8 mouse cellular contexts compared by ENCODE assay signal in genomic region chr9:44408693-44409092, GRCm38 (mm10). TPM values are rescaled to one million over a fixed set of nuclear protein-coding genes. Genes with fewer than 3 reads are reported as not detected.
DNase-seq lines count a peak whose midpoint lies in the region; ATAC-seq and TF ChIP-seq lines count a peak whose summit lies in the region.
"Not testable (repeated sequence)": the region's sequence is repeated elsewhere in the genome, so short reads cannot be mapped to it uniquely, and the experiment has no call there.

No protein-coding gene starts in this region.

- not testable (repeated sequence) for ATAC-seq in heart, embryonic 12.5 days (ENCODE audit: insufficient number of reproducible peaks, low FRiP score); hindbrain, embryonic 16.5 days; liver, embryonic 16.5 days (ENCODE audit: low read depth); midbrain, embryonic 14.5 days (ENCODE audit: low FRiP score, low TSS enrichment); stomach, embryonic 15.5 days (ENCODE audit: insufficient read depth, low FRiP score, low read depth)

- peak overlapping the region; percentile 95 for H3K9ac ChIP-seq in MEL (ENCODE audit: control insufficient read depth, low read depth, low read length, poor library complexity, severe bottlenecking)
- H3K9ac ChIP-seq in heart, embryonic 12.5 days, result peak overlapping the region; percentile 98; the same call in 1 of the 2 replicates
- H3K9ac ChIP-seq in hindbrain, embryonic 16.5 days (ENCODE audit: low read depth, low read length); midbrain, embryonic 14.5 days (replicated peaks; ENCODE audit: low read length); stomach, embryonic 15.5 days: not testable (repeated sequence)
- H3K9ac ChIP-seq in liver, embryonic 16.5 days (ENCODE audit: low read depth, low read length), result peak overlapping the region; percentile 55

- peaks cover 29% of the 10 kb centered on the region for H3K79me2 ChIP-seq in MEL (ENCODE audit: control insufficient read depth, insufficient read depth, low read length, poor library complexity)

- H3K9me3 ChIP-seq in MEL (replicated peaks; ENCODE audit: insufficient read depth, low read length); forebrain, embryonic 10.5 days; heart, embryonic 12.5 days (replicated peaks); hindbrain, embryonic 16.5 days (ENCODE audit: control insufficient read depth, low read length); limb, embryonic 10.5 days (replicated peaks); liver, embryonic 16.5 days (replicated peaks; ENCODE audit: control insufficient read depth, low read length); midbrain, embryonic 14.5 days (ENCODE audit: control insufficient read depth, low read length); stomach, embryonic 15.5 days: not testable (repeated sequence)

- TF ChIP-seq POLR2A in MEL (IDR thresholded peaks at IDR 0.05; ENCODE audit: control insufficient read depth in 1 of 2, insufficient read depth in 1 of 2, low read depth in 1 of 2, low read length in 2 of 2, poor library complexity in 1 of 2), result not testable (repeated sequence)

- peaks cover 0 to 37% of the 10 kb centered on the region in 2 experiments; a peak in 2 of 4 replicates for H3K4me1 ChIP-seq in MEL (ENCODE audit: control insufficient read depth in 1 of 2, insufficient read depth in 2 of 2, low read length in 2 of 2)
- H3K4me1 ChIP-seq in forebrain, embryonic 10.5 days, result peaks cover 26% of the 10 kb centered on the region
- peaks cover 18% of the 10 kb centered on the region for H3K4me1 ChIP-seq in heart, embryonic 12.5 days (replicated peaks)
- peaks cover 15% of the 10 kb centered on the region for H3K4me1 ChIP-seq in hindbrain, embryonic 16.5 days (ENCODE audit: control insufficient read depth, insufficient read depth, low read depth, low read length)
- not testable (repeated sequence) for H3K4me1 ChIP-seq in limb, embryonic 10.5 days; stomach, embryonic 15.5 days
- peaks cover 36% of the 10 kb centered on the region for H3K4me1 ChIP-seq in liver, embryonic 16.5 days (ENCODE audit: control insufficient read depth, low read depth, low read length)
- H3K4me1 ChIP-seq in midbrain, embryonic 14.5 days (ENCODE audit: control insufficient read depth, insufficient read depth, low read length), result peaks cover 18% of the 10 kb centered on the region

- peak overlapping the region; percentile 78 for H3K4me2 ChIP-seq in heart, embryonic 12.5 days
- H3K4me2 ChIP-seq in hindbrain, embryonic 16.5 days (ENCODE audit: low read length), result peak overlapping the region; percentile 78
- peak overlapping the region; percentile 86 for H3K4me2 ChIP-seq in liver, embryonic 16.5 days (ENCODE audit: low read depth, low read length)
- H3K4me2 ChIP-seq in midbrain, embryonic 14.5 days (ENCODE audit: low read length), result peak overlapping the region; percentile 75
- H3K4me2 ChIP-seq in stomach, embryonic 15.5 days, result peak overlapping the region; percentile 63

- not testable (repeated sequence) for TF ChIP-seq EP300 in MEL (IDR thresholded peaks at IDR 0.05; ENCODE audit: low read depth in 1 of 2, low read length in 2 of 2)

- peak overlapping the region; percentile 97 for H3K27ac ChIP-seq in MEL (ENCODE audit: control insufficient read depth, low read depth, low read length)
- H3K27ac ChIP-seq in forebrain, embryonic 10.5 days, result peak overlapping the region; percentile 97; the same call in 1 of the 2 replicates
- H3K27ac ChIP-seq in heart, embryonic 12.5 days (ENCODE audit: poor library complexity, severe bottlenecking); hindbrain, embryonic 16.5 days (ENCODE audit: low read depth, low read length); liver, embryonic 16.5 days (ENCODE audit: low read length); midbrain, embryonic 14.5 days (replicated peaks; ENCODE audit: low read depth, low read length); stomach, embryonic 15.5 days: not testable (repeated sequence)
- H3K27ac ChIP-seq in limb, embryonic 10.5 days, result 0 out of 2 replicates have a peak overlapping the region, but pooled peaks have one; percentile 94

- peaks cover 8 to 46% of the 10 kb centered on the region in 2 experiments for H3K36me3 ChIP-seq in MEL (ENCODE audit: control insufficient read depth in 1 of 2, insufficient read depth in 2 of 2, low read length in 2 of 2)
- H3K36me3 ChIP-seq in forebrain, embryonic 10.5 days (replicated peaks), result peaks cover 75% of the 10 kb centered on the region
- H3K36me3 ChIP-seq in heart, embryonic 12.5 days, result peaks cover 68% of the 10 kb centered on the region
- H3K36me3 ChIP-seq in hindbrain, embryonic 16.5 days (ENCODE audit: control insufficient read depth, insufficient read depth, low read length), result peaks cover 48% of the 10 kb centered on the region
- H3K36me3 ChIP-seq in limb, embryonic 10.5 days, result peaks cover 74% of the 10 kb centered on the region
- H3K36me3 ChIP-seq in liver, embryonic 16.5 days (ENCODE audit: control insufficient read depth, insufficient read depth), result peaks cover 37% of the 10 kb centered on the region
- peaks cover 66% of the 10 kb centered on the region for H3K36me3 ChIP-seq in midbrain, embryonic 14.5 days (ENCODE audit: control insufficient read depth, insufficient read depth, low read length)
- peaks cover 37% of the 10 kb centered on the region for H3K36me3 ChIP-seq in stomach, embryonic 15.5 days

- not testable (repeated sequence) for TF ChIP-seq CTCF in MEL (IDR thresholded peaks at IDR 0.05 in 2 of 3, conservative IDR thresholded peaks at IDR 0.05 in 1 of 3; ENCODE audit: control insufficient read depth in 1 of 3, insufficient read depth in 1 of 3, low read depth in 2 of 3, low read length in 3 of 3, poor library complexity in 1 of 3, severe bottlenecking in 1 of 3)

- H3K27me3 ChIP-seq in MEL (ENCODE audit: control insufficient read depth in 1 of 2, insufficient read depth in 2 of 2, low read length in 2 of 2); forebrain, embryonic 10.5 days (ENCODE audit: poor library complexity, severe bottlenecking); heart, embryonic 12.5 days (replicated peaks); hindbrain, embryonic 16.5 days (replicated peaks; ENCODE audit: control insufficient read depth, insufficient read depth, low read length); limb, embryonic 10.5 days (ENCODE audit: low read depth, poor library complexity, severe bottlenecking); liver, embryonic 16.5 days (ENCODE audit: control insufficient read depth, insufficient read depth, low read depth, low read length); midbrain, embryonic 14.5 days (ENCODE audit: control insufficient read depth, insufficient read depth, low read length); stomach, embryonic 15.5 days (replicated peaks): not testable (repeated sequence)

- DNase-seq in MEL (ENCODE audit: low read depth, low spot score); forebrain, embryonic 10.5 days (ENCODE audit: extremely low spot score, low spot score); limb, embryonic 10.5 days (ENCODE audit: low spot score); midbrain, embryonic 14.5 days: not testable (repeated sequence)

- not testable (repeated sequence) for TF ChIP-seq RAD21 in MEL (IDR thresholded peaks at IDR 0.05; ENCODE audit: low read depth, low read length)

- 87% methylated on average over 9 of the region's 9 CpGs for WGBS in forebrain, embryonic 10.5 days
- 74% methylated on average over 9 of the region's 9 CpGs for WGBS in heart, embryonic 12.5 days
- WGBS in hindbrain, embryonic 16.5 days, result 86% methylated on average over 9 of the region's 9 CpGs
- WGBS in limb, embryonic 10.5 days, result 80% methylated on average over 9 of the region's 9 CpGs
- 50% methylated on average over 9 of the region's 9 CpGs for WGBS in liver, embryonic 16.5 days (ENCODE audit: insufficient replicate concordance)
- WGBS in midbrain, embryonic 14.5 days, result 76% methylated on average over 9 of the region's 9 CpGs
- WGBS in stomach, embryonic 15.5 days, result 76% methylated on average over 9 of the region's 9 CpGs

- H3K4me3 ChIP-seq in MEL (ENCODE audit: control insufficient read depth in 1 of 2, insufficient read depth in 1 of 2, low read depth in 2 of 2, low read length in 2 of 2), result peak overlapping the region; percentile 90 to 92
- H3K4me3 ChIP-seq in forebrain, embryonic 10.5 days, result peak overlapping the region; percentile 92
- peak overlapping the region; percentile 99 for H3K4me3 ChIP-seq in heart, embryonic 12.5 days
- H3K4me3 ChIP-seq in hindbrain, embryonic 16.5 days (ENCODE audit: low read length), result peak overlapping the region; percentile 55
- peak overlapping the region; percentile 93 for H3K4me3 ChIP-seq in limb, embryonic 10.5 days
- H3K4me3 ChIP-seq in liver, embryonic 16.5 days (ENCODE audit: low read depth, low read length), result peak overlapping the region; percentile 95
- peak overlapping the region; percentile 78 for H3K4me3 ChIP-seq in midbrain, embryonic 14.5 days (replicated peaks; ENCODE audit: low read depth, low read length)
- peak overlapping the region; percentile 93 for H3K4me3 ChIP-seq in stomach, embryonic 15.5 days (replicated peaks)

RNA-seq across cellular contexts. Expression of gene Trappc4, which starts 1.3 kb away (rescaled TPM):
- total RNA-seq in MEL (2012; rRNA removed), result 121 and 140 TPM in 2 replicates
- polyA plus RNA-seq in MEL (2012; ENCODE audit: insufficient read depth in 1 of 2, insufficient read length in 2 of 2, low read depth in 1 of 2, low replicate concordance in 2 of 2, missing spikeins in 1 of 2), result 100 to 1,000 TPM in 1 of 2 experiments, not detected in 1; 129 TPM
- 181 and 189 TPM in 2 replicates for polyA plus RNA-seq in forebrain, embryonic 10.5 days (2016; fragmentation: Nextera tagmentation; extraction: Ambion mirVana)
- 82.6 and 85.2 TPM in 2 replicates for polyA plus RNA-seq in heart, embryonic 12.5 days (2016; fragmentation: Nextera tagmentation; extraction: Ambion mirVana)
- 293 and 308 TPM in 2 replicates for polyA plus RNA-seq in hindbrain, embryonic 16.5 days (2015; fragmentation: Nextera tagmentation; extraction: Ambion mirVana)
- 158 and 166 TPM in 2 replicates for polyA plus RNA-seq in limb, embryonic 10.5 days (2016; fragmentation: Nextera tagmentation; extraction: Ambion mirVana)
- polyA plus RNA-seq in liver, embryonic 16.5 days (2015; fragmentation: Nextera tagmentation; extraction: Ambion mirVana), result 42.8 and 46.3 TPM in 2 replicates
- 329 and 359 TPM in 2 replicates for polyA plus RNA-seq in midbrain, embryonic 14.5 days (2014; fragmentation: Nextera tagmentation; extraction: Ambion mirVana)
- polyA plus RNA-seq in stomach, embryonic 15.5 days (2015; fragmentation: Nextera tagmentation; extraction: Ambion mirVana), result 115 and 125 TPM in 2 replicates

RNA-seq across cellular contexts. Expression of gene Rps25, which starts 1.8 kb away (rescaled TPM):
- 2,496 and 2,743 TPM in 2 replicates for total RNA-seq in MEL (2012; rRNA removed)
- polyA plus RNA-seq in MEL (2012; ENCODE audit: insufficient read depth in 1 of 2, insufficient read length in 2 of 2, low read depth in 1 of 2, low replicate concordance in 2 of 2, missing spikeins in 1 of 2), result 1,000 to 10,000 TPM in 1 of 2 experiments, not detected in 1; 3,114 TPM
- 2,069 and 2,211 TPM in 2 replicates for polyA plus RNA-seq in forebrain, embryonic 10.5 days (2016; fragmentation: Nextera tagmentation; extraction: Ambion mirVana)
- 1,234 and 1,239 TPM in 2 replicates for polyA plus RNA-seq in heart, embryonic 12.5 days (2016; fragmentation: Nextera tagmentation; extraction: Ambion mirVana)
- 742 and 834 TPM in 2 replicates for polyA plus RNA-seq in hindbrain, embryonic 16.5 days (2015; fragmentation: Nextera tagmentation; extraction: Ambion mirVana)
- polyA plus RNA-seq in limb, embryonic 10.5 days (2016; fragmentation: Nextera tagmentation; extraction: Ambion mirVana), result 2,001 and 2,302 TPM in 2 replicates
- 791 and 928 TPM in 2 replicates for polyA plus RNA-seq in liver, embryonic 16.5 days (2015; fragmentation: Nextera tagmentation; extraction: Ambion mirVana)
- polyA plus RNA-seq in midbrain, embryonic 14.5 days (2014; fragmentation: Nextera tagmentation; extraction: Ambion mirVana), result 1,282 and 1,427 TPM in 2 replicates
- 1,740 and 2,121 TPM in 2 replicates for polyA plus RNA-seq in stomach, embryonic 15.5 days (2015; fragmentation: Nextera tagmentation; extraction: Ambion mirVana)

RNA-seq across cellular contexts. Expression of gene Ccdc84, which starts 9.7 kb away (rescaled TPM):
- total RNA-seq in MEL (2012; rRNA removed), result 13.2 and 18.7 TPM in 2 replicates
- 10 to 100 TPM in 1 of 2 experiments, not detected in 1; 18.0 TPM for polyA plus RNA-seq in MEL (2012; ENCODE audit: insufficient read depth in 1 of 2, insufficient read length in 2 of 2, low read depth in 1 of 2, low replicate concordance in 2 of 2, missing spikeins in 1 of 2)
- polyA plus RNA-seq in forebrain, embryonic 10.5 days (2016; fragmentation: Nextera tagmentation; extraction: Ambion mirVana), result 25.6 and 26.1 TPM in 2 replicates
- 19.1 and 21.6 TPM in 2 replicates for polyA plus RNA-seq in heart, embryonic 12.5 days (2016; fragmentation: Nextera tagmentation; extraction: Ambion mirVana)
- polyA plus RNA-seq in hindbrain, embryonic 16.5 days (2015; fragmentation: Nextera tagmentation; extraction: Ambion mirVana), result 32.3 and 32.4 TPM in 2 replicates
- 23.1 and 24.3 TPM in 2 replicates for polyA plus RNA-seq in limb, embryonic 10.5 days (2016; fragmentation: Nextera tagmentation; extraction: Ambion mirVana)
- polyA plus RNA-seq in liver, embryonic 16.5 days (2015; fragmentation: Nextera tagmentation; extraction: Ambion mirVana), result 12.2 and 16.3 TPM in 2 replicates
- polyA plus RNA-seq in midbrain, embryonic 14.5 days (2014; fragmentation: Nextera tagmentation; extraction: Ambion mirVana), result 33.3 and 36.4 TPM in 2 replicates
- polyA plus RNA-seq in stomach, embryonic 15.5 days (2015; fragmentation: Nextera tagmentation; extraction: Ambion mirVana), result 27.4 and 27.9 TPM in 2 replicates

RNA-seq across cellular contexts. Expression of gene Slc37a4, which starts 12.0 kb away (rescaled TPM):
- total RNA-seq in MEL (2012; rRNA removed), result 29.0 and 31.9 TPM in 2 replicates
- 10 to 100 TPM in 1 of 2 experiments, not detected in 1; 35.3 TPM for polyA plus RNA-seq in MEL (2012; ENCODE audit: insufficient read depth in 1 of 2, insufficient read length in 2 of 2, low read depth in 1 of 2, low replicate concordance in 2 of 2, missing spikeins in 1 of 2)
- polyA plus RNA-seq in forebrain, embryonic 10.5 days (2016; fragmentation: Nextera tagmentation; extraction: Ambion mirVana), result 18.8 and 19.4 TPM in 2 replicates
- 28.1 and 33.0 TPM in 2 replicates for polyA plus RNA-seq in heart, embryonic 12.5 days (2016; fragmentation: Nextera tagmentation; extraction: Ambion mirVana)
- polyA plus RNA-seq in hindbrain, embryonic 16.5 days (2015; fragmentation: Nextera tagmentation; extraction: Ambion mirVana), result 56.8 and 60.2 TPM in 2 replicates
- polyA plus RNA-seq in limb, embryonic 10.5 days (2016; fragmentation: Nextera tagmentation; extraction: Ambion mirVana), result 8.4 and 9.7 TPM in 2 replicates
- 65.1 and 81.4 TPM in 2 replicates for polyA plus RNA-seq in liver, embryonic 16.5 days (2015; fragmentation: Nextera tagmentation; extraction: Ambion mirVana)
- 42.9 and 46.8 TPM in 2 replicates for polyA plus RNA-seq in midbrain, embryonic 14.5 days (2014; fragmentation: Nextera tagmentation; extraction: Ambion mirVana)
- 31.1 and 34.1 TPM in 2 replicates for polyA plus RNA-seq in stomach, embryonic 15.5 days (2015; fragmentation: Nextera tagmentation; extraction: Ambion mirVana)

RNA-seq across cellular contexts. Expression of gene Hyou1, which starts 29.4 kb away (rescaled TPM):
- total RNA-seq in MEL (2012; rRNA removed), result 137 and 186 TPM in 2 replicates
- 100 to 1,000 TPM in 1 of 2 experiments, not detected in 1; 160 TPM for polyA plus RNA-seq in MEL (2012; ENCODE audit: insufficient read depth in 1 of 2, insufficient read length in 2 of 2, low read depth in 1 of 2, low replicate concordance in 2 of 2, missing spikeins in 1 of 2)
- 38.7 and 43.7 TPM in 2 replicates for polyA plus RNA-seq in forebrain, embryonic 10.5 days (2016; fragmentation: Nextera tagmentation; extraction: Ambion mirVana)
- 21.5 and 23.6 TPM in 2 replicates for polyA plus RNA-seq in heart, embryonic 12.5 days (2016; fragmentation: Nextera tagmentation; extraction: Ambion mirVana)
- polyA plus RNA-seq in hindbrain, embryonic 16.5 days (2015; fragmentation: Nextera tagmentation; extraction: Ambion mirVana), result 25.3 and 29.0 TPM in 2 replicates
- polyA plus RNA-seq in limb, embryonic 10.5 days (2016; fragmentation: Nextera tagmentation; extraction: Ambion mirVana), result 41.3 and 43.4 TPM in 2 replicates
- 14.3 and 14.5 TPM in 2 replicates for polyA plus RNA-seq in liver, embryonic 16.5 days (2015; fragmentation: Nextera tagmentation; extraction: Ambion mirVana)
- polyA plus RNA-seq in midbrain, embryonic 14.5 days (2014; fragmentation: Nextera tagmentation; extraction: Ambion mirVana), result 18.2 and 27.1 TPM in 2 replicates
- 30.6 and 36.2 TPM in 2 replicates for polyA plus RNA-seq in stomach, embryonic 15.5 days (2015; fragmentation: Nextera tagmentation; extraction: Ambion mirVana)
